Comparison of ENCODE assay signal across 21 mouse cellular contexts in genomic region chr11:94971895-94972615, GRCm38 (mm10). TPM values are rescaled to one million over a fixed set of nuclear protein-coding genes. Genes with fewer than 3 reads are reported as not detected.
A peak's percentile ranks its signal among the peaks of the same experiment; 100 is the strongest.
DNase-seq lines count a peak whose midpoint lies in the region; ATAC-seq and TF ChIP-seq lines count a peak whose summit lies in the region.
"Had no signal": no experiment of that assay in that cellular context is flagged by ENCODE, and none has a peak within 500 bp of the region (broad histone marks: within the 10 kb centered on the region; RNA-seq: fewer than 3 reads in every experiment).

No protein-coding gene starts in this region.

- peaks cover 6% of the 10 kb centered on the region; the same call in 1 of the 2 replicates for H3K27me3 ChIP-seq in limb, embryonic 13.5 days
- H3K27me3 ChIP-seq in limb, embryonic 10.5 days (ENCODE audit: low read depth, poor library complexity, severe bottlenecking): peaks cover 16% of the 10 kb centered on the region
- H3K27me3 ChIP-seq: neural tube, embryonic 15.5 days; stomach, embryonic 15.5 days had no signal

- DNase-seq in gastrocnemius, adult 2 months: no peak
- no peak for DNase-seq in gastrocnemius, postnatal 25 days
- no peak for DNase-seq in limb, embryonic 10.5 days (ENCODE audit: low spot score)
- DNase-seq in cerebellum, postnatal 10 days: peak; percentile 64 to 71
- no peak for DNase-seq in urinary bladder, adult 18-20 months (ENCODE audit: low spot score in 2 of 2)
- DNase-seq in ovary, postnatal 36 days (ENCODE audit: low spot score): no peak
- DNase-seq: adrenal gland, adult 2 months; gastrocnemius, postnatal 10 days; left cerebral cortex, postnatal 4 days; lung, postnatal 14 days; retina, postnatal 1 day; thymus, postnatal 14 days had no signal

- H3K4me1 ChIP-seq in limb, embryonic 13.5 days: no peaks in the 10 kb centered on the region
- H3K4me1 ChIP-seq in limb, embryonic 10.5 days: peaks cover 4% of the 10 kb centered on the region; the same call in 1 of the 2 replicates
- H3K4me1 ChIP-seq: liver, embryonic 15.5 days; neural tube, embryonic 15.5 days; stomach, embryonic 15.5 days had no signal

- no peak overlapping the region for H3K9ac ChIP-seq in limb, embryonic 13.5 days
- H3K9ac ChIP-seq: hindbrain, embryonic 12.5 days; kidney, embryonic 15.5 days; liver, embryonic 15.5 days; neural tube, embryonic 15.5 days; stomach, embryonic 15.5 days had no signal

- H3K27ac ChIP-seq in gastrocnemius, adult 2 months: peak overlapping the region; percentile 97
- H3K27ac ChIP-seq in limb, embryonic 13.5 days: no peak overlapping the region
- no peak overlapping the region for H3K27ac ChIP-seq in limb, embryonic 10.5 days
- H3K27ac ChIP-seq: hindbrain, embryonic 12.5 days; kidney, embryonic 15.5 days; liver, embryonic 15.5 days; neural tube, embryonic 15.5 days; stomach, embryonic 15.5 days had no signal

- H3K4me3 ChIP-seq in gastrocnemius, adult 2 months: peak overlapping the region; percentile 77
- no peak overlapping the region for H3K4me3 ChIP-seq in limb, embryonic 13.5 days
- H3K4me3 ChIP-seq in limb, embryonic 10.5 days: no peak overlapping the region
- H3K4me3 ChIP-seq: hindbrain, embryonic 12.5 days; kidney, embryonic 15.5 days; liver, embryonic 15.5 days; neural tube, embryonic 15.5 days; stomach, embryonic 15.5 days had no signal

- no peak for TF ChIP-seq CTCF in gastrocnemius, adult 2 months (IDR thresholded peaks at IDR 0.05)

- H3K9me3 ChIP-seq in limb, embryonic 13.5 days: no peaks in the 10 kb centered on the region
- H3K9me3 ChIP-seq in limb, embryonic 10.5 days (replicated peaks): no peaks in the 10 kb centered on the region
- H3K9me3 ChIP-seq: G1E; hindbrain, embryonic 12.5 days; kidney, embryonic 15.5 days; liver, embryonic 15.5 days; neural tube, embryonic 15.5 days; stomach, embryonic 15.5 days had no signal

- 0 out of 2 replicates have a peak overlapping the region, but pooled peaks have one; percentile 16 for H3K4me2 ChIP-seq in limb, embryonic 13.5 days (replicated peaks)
- H3K4me2 ChIP-seq: hindbrain, embryonic 12.5 days; kidney, embryonic 15.5 days; liver, embryonic 15.5 days; neural tube, embryonic 15.5 days; stomach, embryonic 15.5 days had no signal

- 62% methylated on average over 16 of the region's 16 CpGs for WGBS in limb, embryonic 13.5 days
- 68% methylated on average over 16 of the region's 16 CpGs for WGBS in limb, embryonic 10.5 days

- no peak for ATAC-seq in limb, embryonic 13.5 days (ENCODE audit: low FRiP score, low read depth)

- intact Hi-C loops in gastrocnemius, adult 2 months (cut with DNase I): no loop called here

- H3K36me3 ChIP-seq in limb, embryonic 13.5 days: no peaks in the 10 kb centered on the region
- H3K36me3 ChIP-seq in limb, embryonic 10.5 days: no peaks in the 10 kb centered on the region
- H3K36me3 ChIP-seq: G1E; hindbrain, embryonic 12.5 days; kidney, embryonic 15.5 days; liver, embryonic 15.5 days; neural tube, embryonic 15.5 days; stomach, embryonic 15.5 days had no signal

RNA-seq across cellular contexts. Expression of gene Sgca, which starts 4.1 kb away (rescaled TPM):
- 100 to 1,000 TPM; 252 to 278 TPM for total RNA-seq in gastrocnemius, adult 2 months (2021)
- 100 to 1,000 TPM; 255 to 276 TPM for total RNA-seq in gastrocnemius, postnatal 25 days (2021)
- 6.1 and 7.1 TPM in 2 replicates for polyA plus RNA-seq in limb, embryonic 13.5 days (2015; fragmentation: Nextera tagmentation; extraction: Ambion mirVana)
- polyA plus RNA-seq in limb, embryonic 10.5 days (2016; fragmentation: Nextera tagmentation; extraction: Ambion mirVana): 0.23 TPM in 1 of 2 replicates, not detected in the other
- total RNA-seq: adrenal gland, adult 2 months; left cerebral cortex, postnatal 4 days had no signal
- polyA plus RNA-seq: G1E; intestine, embryonic 14.5 days had no signal

RNA-seq across cellular contexts. Expression of gene Hils1, which starts 4.7 kb away (rescaled TPM):
- total RNA-seq in gastrocnemius, adult 2 months (2021): not detected
- total RNA-seq in gastrocnemius, postnatal 25 days (2021): not detected
- not detected in 2 replicates for polyA plus RNA-seq in limb, embryonic 13.5 days (2015; fragmentation: Nextera tagmentation; extraction: Ambion mirVana)
- polyA plus RNA-seq in limb, embryonic 10.5 days (2016; fragmentation: Nextera tagmentation; extraction: Ambion mirVana): not detected in 2 replicates
- total RNA-seq: adrenal gland, adult 2 months; G1E; gastrocnemius, postnatal 10 days had no signal
- polyA plus RNA-seq: adrenal gland, adult 2 months; C2C12; G1E; hindbrain, embryonic 12.5 days; intestine, embryonic 14.5 days; kidney, embryonic 15.5 days; liver, embryonic 15.5 days; neural tube, embryonic 15.5 days; stomach, embryonic 15.5 days had no signal

RNA-seq across cellular contexts. Expression of gene Ppp1r9b, which starts 18.8 kb away (rescaled TPM):
- 10 to 100 TPM; 18.3 to 25.7 TPM for total RNA-seq in gastrocnemius, adult 2 months (2021)
- 10 to 100 TPM; 21.8 to 30.0 TPM for total RNA-seq in gastrocnemius, postnatal 25 days (2021)
- 11.4 and 11.8 TPM in 2 replicates for polyA plus RNA-seq in limb, embryonic 13.5 days (2015; fragmentation: Nextera tagmentation; extraction: Ambion mirVana)
- 9.9 and 10.8 TPM in 2 replicates for polyA plus RNA-seq in limb, embryonic 10.5 days (2016; fragmentation: Nextera tagmentation; extraction: Ambion mirVana)

RNA-seq across cellular contexts. Expression of gene Col1a1, which starts 36.0 kb away (rescaled TPM):
- total RNA-seq in gastrocnemius, adult 2 months (2021): 100 to 1,000 TPM; 154 to 483 TPM
- 1,000 to 10,000 TPM; 1,080 to 1,200 TPM for total RNA-seq in gastrocnemius, postnatal 25 days (2021)
- 1,007 and 1,170 TPM in 2 replicates for polyA plus RNA-seq in limb, embryonic 13.5 days (2015; fragmentation: Nextera tagmentation; extraction: Ambion mirVana)
- polyA plus RNA-seq in limb, embryonic 10.5 days (2016; fragmentation: Nextera tagmentation; extraction: Ambion mirVana): 81.4 and 104 TPM in 2 replicates
- polyA plus RNA-seq: G1E had no signal

RNA-seq across cellular contexts. Expression of gene Samd14, which starts 37.6 kb away (rescaled TPM):
- under 1 TPM; 0.28 to 0.42 TPM for total RNA-seq in gastrocnemius, adult 2 months (2021)
- total RNA-seq in gastrocnemius, postnatal 25 days (2021): under 1 TPM; 0.61 to 0.80 TPM
- polyA plus RNA-seq in limb, embryonic 13.5 days (2015; fragmentation: Nextera tagmentation; extraction: Ambion mirVana): 37.2 and 37.7 TPM in 2 replicates
- polyA plus RNA-seq in limb, embryonic 10.5 days (2016; fragmentation: Nextera tagmentation; extraction: Ambion mirVana): 29.7 and 39.2 TPM in 2 replicates

Comparison
In these comparisons a context has a peak if more than half of its experiments do, and no peak if none do; other contexts are left out.
1. DNase-seq: peak in cerebellum, postnatal 10 days (2 of 2); none in gastrocnemius, adult 2 months (single experiment), gastrocnemius, postnatal 25 days (single experiment), limb, embryonic 10.5 days (single experiment), urinary bladder, adult 18-20 months (0 of 2) and ovary, postnatal 36 days (single experiment).